Mouse (Mus musculus): Measurements from ENCODE around the gene Pfkm. TPM values are rescaled to one million over a fixed set of nuclear protein-coding genes. Genes with fewer than 3 reads are reported as not detected.

Gene Pfkm
- polyA plus RNA-seq, 1 experiment from 2014 or later, result 12.8 TPM

DNA sequence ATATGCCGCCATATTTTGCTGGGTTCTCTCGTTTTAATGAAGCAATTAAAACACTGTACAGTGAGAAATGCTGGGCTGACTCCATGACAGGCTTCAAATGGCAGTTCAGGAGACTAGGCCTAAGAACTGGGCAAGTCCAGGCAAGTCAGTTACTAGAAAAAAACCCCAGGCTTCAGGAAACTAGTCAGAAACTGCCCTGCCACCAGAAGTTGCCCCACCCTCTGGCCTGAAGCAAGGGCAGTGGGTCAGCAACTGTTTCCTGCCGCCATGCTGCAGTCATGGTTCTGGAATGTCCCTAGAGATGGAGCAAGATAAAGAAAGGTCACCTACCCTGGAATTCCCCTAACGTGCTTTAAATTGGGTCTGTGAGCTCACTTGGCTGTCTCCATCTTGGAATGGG, 63.6 kb downstream of the Pfkm start:
- Histone ChIP-seq H3K4me2 (replicated peaks; ENCODE audit: low read depth, low read length) (no peak overlapping the region), H3K4me1 (ENCODE audit: insufficient read depth, low read depth, low read length) (no peaks in the 10 kb centered on the region), H3K4me3 (ENCODE audit: low read depth, low read length) (no peak overlapping the region), H3K36me3 (ENCODE audit: insufficient read depth, low read length) (no peaks in the 10 kb centered on the region), H3K9me3 (ENCODE audit: low read length) (no peaks in the 10 kb centered on the region), H3K9ac (replicated peaks; ENCODE audit: low read depth) (no peak overlapping the region), H3K27me3 (replicated peaks; ENCODE audit: insufficient read depth, low read length) (no peaks in the 10 kb centered on the region), H3K27ac (ENCODE audit: low read length) (no peak overlapping the region)
- TF ChIP-seq EP300 (IDR thresholded peaks at IDR 0.05) (no peak), CTCF (IDR thresholded peaks at IDR 0.05) (no peak)
- DNase-seq (ENCODE audit: low spot score), result no peak
- 56% methylated on average over 4 of the region's 4 CpGs for WGBS
- ATAC-seq, result no peak; the same call in 1 of the 2 replicates

- Histone ChIP-seq H3K27me3 (replicated peaks; ENCODE audit: insufficient read depth, low read length) (no peaks in the 10 kb centered on the region), H3K4me1 (ENCODE audit: insufficient read depth, low read depth, low read length) (no peaks in the 10 kb centered on the region), H3K27ac (ENCODE audit: low read length) (no peak overlapping the region), H3K9ac (replicated peaks; ENCODE audit: low read depth) (no peak overlapping the region), H3K36me3 (ENCODE audit: insufficient read depth, low read length) (no peaks in the 10 kb centered on the region), H3K4me2 (replicated peaks; ENCODE audit: low read depth, low read length) (no peak overlapping the region), H3K4me3 (ENCODE audit: low read depth, low read length) (no peak overlapping the region), H3K9me3 (ENCODE audit: low read length) (no peaks in the 10 kb centered on the region)
- TF ChIP-seq EP300 (IDR thresholded peaks at IDR 0.05) (no peak), CTCF (IDR thresholded peaks at IDR 0.05) (no peak)
- DNase-seq (ENCODE audit: low spot score) (no peak), ATAC-seq (no peak)
- 40% methylated on average over 1 of the region's 1 CpGs for WGBS
These were observed 64.9 kb downstream of the Pfkm start for GRCm38 (mm10) chr15:98157253-98157652.

GRCm38 (mm10) chr15:98161026-98161805, 68.8 kb downstream of the Pfkm start:
- Histone ChIP-seq H3K9me3 (ENCODE audit: low read length) (no peaks in the 10 kb centered on the region), H3K9ac (replicated peaks; ENCODE audit: low read depth) (no peak overlapping the region), H3K4me1 (ENCODE audit: insufficient read depth, low read depth, low read length) (no peaks in the 10 kb centered on the region), H3K36me3 (ENCODE audit: insufficient read depth, low read length) (no peaks in the 10 kb centered on the region), H3K27me3 (replicated peaks; ENCODE audit: insufficient read depth, low read length) (no peaks in the 10 kb centered on the region), H3K4me2 (replicated peaks; ENCODE audit: low read depth, low read length) (no peak overlapping the region), H3K27ac (ENCODE audit: low read length) (no peak overlapping the region), H3K4me3 (ENCODE audit: low read depth, low read length) (no peak overlapping the region)
- WGBS, result 62% methylated on average over 19 of the region's 19 CpGs
- ATAC-seq, result no peak; the same call in 1 of the 2 replicates
- no peak for TF ChIP-seq EP300 (IDR thresholded peaks at IDR 0.05)
- no peak for TF ChIP-seq CTCF (IDR thresholded peaks at IDR 0.05)
- DNase-seq (ENCODE audit: low spot score), result no peak

- WGBS, result 56% methylated on average over 4 of the region's 4 CpGs
- DNase-seq (ENCODE audit: low spot score), result no peak
- peaks cover 10% of the 10 kb centered on the region for H3K27me3 ChIP-seq (replicated peaks; ENCODE audit: insufficient read depth, low read length)
- no peak for ATAC-seq
- H3K36me3 ChIP-seq (ENCODE audit: insufficient read depth, low read length), result no peaks in the 10 kb centered on the region
- no peak for TF ChIP-seq EP300 (IDR thresholded peaks at IDR 0.05)
- no peak for TF ChIP-seq CTCF (IDR thresholded peaks at IDR 0.05)
- H3K27ac ChIP-seq (ENCODE audit: low read length), result no peak overlapping the region
- H3K9ac ChIP-seq (replicated peaks; ENCODE audit: low read depth), result no peak overlapping the region
- no peak overlapping the region for H3K4me3 ChIP-seq (ENCODE audit: low read depth, low read length)
- no peaks in the 10 kb centered on the region for H3K9me3 ChIP-seq (ENCODE audit: low read length)
- no peak overlapping the region for H3K4me2 ChIP-seq (replicated peaks; ENCODE audit: low read depth, low read length)
- H3K4me1 ChIP-seq (ENCODE audit: insufficient read depth, low read depth, low read length), result no peaks in the 10 kb centered on the region
These were observed 70.2 kb downstream of the Pfkm start for GRCm38 (mm10) chr15:98162561-98162960.

DNA sequence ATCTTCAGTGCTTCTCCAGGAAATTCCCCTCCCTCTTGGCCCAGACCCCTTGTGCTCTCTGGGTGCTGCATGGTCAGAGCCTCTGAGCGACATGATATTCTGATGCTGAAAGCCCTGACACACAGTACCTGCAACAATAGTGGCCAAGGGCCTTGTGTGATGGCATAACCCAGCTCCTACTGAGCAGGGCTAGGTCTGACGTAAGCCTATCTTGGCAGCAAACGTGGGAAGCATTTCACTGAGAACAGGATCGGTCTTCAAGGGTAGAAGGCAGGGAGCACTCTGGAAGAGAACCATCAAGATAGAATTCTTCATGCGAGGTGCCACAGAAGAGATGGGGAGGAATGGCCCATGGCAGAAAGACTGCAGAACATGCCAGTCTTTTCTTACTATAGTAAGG, 73.1 kb downstream of the Pfkm start, which contains the start of gene Asb8:
TSS of gene Asb8 (minus strand) at position 101 of the 400 bp plus-strand sequence.
- no peak within 1 kb of the TSS for H3K4me3 ChIP-seq (ENCODE audit: low read depth, low read length)
- WGBS, result 74% methylated on average over 5 of the region's 5 CpGs
- no peaks in the 10 kb centered on the region for H3K4me1 ChIP-seq (ENCODE audit: insufficient read depth, low read depth, low read length)
- ATAC-seq (no peak), DNase-seq (ENCODE audit: low spot score) (no peak)
- H3K9me3 ChIP-seq (ENCODE audit: low read length), result no peaks in the 10 kb centered on the region
- TF ChIP-seq EP300 (IDR thresholded peaks at IDR 0.05) (no peak), CTCF (IDR thresholded peaks at IDR 0.05) (no peak)
- H3K4me2 ChIP-seq (replicated peaks; ENCODE audit: low read depth, low read length), result no peak within 1 kb of the TSS
- no peak within 1 kb of the TSS for H3K27ac ChIP-seq (ENCODE audit: low read length)
- H3K36me3 ChIP-seq (ENCODE audit: insufficient read depth, low read length), result no peaks in the 10 kb centered on the region
- no peak within 1 kb of the TSS for H3K9ac ChIP-seq (replicated peaks; ENCODE audit: low read depth)
- H3K27me3 ChIP-seq (replicated peaks; ENCODE audit: insufficient read depth, low read length), result peaks cover 34% of the 10 kb centered on the region

- Histone ChIP-seq H3K4me3 (ENCODE audit: low read depth, low read length) (peak within 1 kb of the TSS; percentile 20; the same call in 1 of the 2 replicates), H3K4me2 (replicated peaks; ENCODE audit: low read depth, low read length) (peak within 1 kb of the TSS; percentile 29; the same call in 1 of the 2 replicates), H3K36me3 (ENCODE audit: insufficient read depth, low read length) (no peaks in the 10 kb centered on the region), H3K27ac (ENCODE audit: low read length) (no peak within 1 kb of the TSS), H3K4me1 (ENCODE audit: insufficient read depth, low read depth, low read length) (no peaks in the 10 kb centered on the region), H3K27me3 (replicated peaks; ENCODE audit: insufficient read depth, low read length) (peaks cover 39% of the 10 kb centered on the region), H3K9ac (replicated peaks; ENCODE audit: low read depth) (no peak within 1 kb of the TSS), H3K9me3 (ENCODE audit: low read length) (no peaks in the 10 kb centered on the region)
- 7% methylated on average over 15 of the region's 18 CpGs for WGBS
- TF ChIP-seq CTCF (IDR thresholded peaks at IDR 0.05), result no peak
- TF ChIP-seq EP300 (IDR thresholded peaks at IDR 0.05), result no peak
- 0 out of 2 replicates have a peak, but pooled peaks have one; percentile 1 for ATAC-seq
- DNase-seq (ENCODE audit: low spot score), result no peak
These were observed 74.7 kb downstream of the Pfkm start, which contains the start of gene Ccdc184 for GRCm38 (mm10) chr15:98166963-98167644. Gene Ccdc184 (plus strand): TSS chr15:98167158.
